Mouse (Mus musculus): ENCODE results near the gene Polr2e.

Gene Polr2e

DNA sequence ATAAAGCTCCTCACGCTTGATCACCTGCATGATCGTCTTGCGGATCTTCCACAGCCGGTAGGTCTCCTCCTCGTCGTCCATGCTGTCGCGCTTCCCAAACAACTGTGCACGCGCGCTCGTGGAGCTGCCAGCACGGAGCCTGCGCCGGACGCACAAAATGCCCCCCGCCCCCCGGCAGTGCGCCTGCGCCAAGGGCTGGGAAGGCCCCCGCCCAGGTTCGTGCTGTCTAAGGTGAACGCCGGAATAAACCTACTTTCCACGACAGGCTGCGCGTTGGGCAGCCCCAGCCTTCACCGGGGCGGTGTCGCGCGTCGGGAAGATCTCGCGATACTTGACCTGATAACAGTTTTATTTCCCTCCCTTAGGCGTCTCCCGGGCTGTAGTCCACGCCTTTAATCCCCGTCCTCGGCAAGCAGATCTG, at the start of gene Polr2e:
Gene Polr2e, minus strand, starts transcription at position 237 of the 421 bp plus-strand sequence.
- DNase-seq (ENCODE audit: low spot score): peak; percentile 98

DNA sequence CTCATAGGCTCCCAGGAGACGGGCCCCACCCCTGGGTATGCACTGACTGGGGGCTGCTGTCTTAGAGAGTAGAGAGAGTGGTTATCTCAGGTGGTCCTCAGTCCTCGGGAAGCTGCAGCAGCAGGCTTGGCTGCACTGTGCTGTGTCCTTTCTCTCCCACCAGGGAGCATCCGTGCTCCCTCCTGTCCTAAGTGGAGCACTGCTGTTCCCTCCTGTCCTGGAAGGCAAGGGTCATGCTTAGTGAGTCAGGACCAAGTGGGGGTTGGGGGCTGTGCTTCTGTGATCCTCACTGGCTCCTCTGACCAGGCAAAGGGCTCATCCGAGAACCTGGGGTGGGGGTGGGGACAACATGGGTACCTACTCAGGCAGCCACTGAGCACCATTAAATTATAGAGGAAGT, 49.6 kb upstream of the Polr2e start:
- DNase-seq (ENCODE audit: low spot score): peak; percentile 15

DNA sequence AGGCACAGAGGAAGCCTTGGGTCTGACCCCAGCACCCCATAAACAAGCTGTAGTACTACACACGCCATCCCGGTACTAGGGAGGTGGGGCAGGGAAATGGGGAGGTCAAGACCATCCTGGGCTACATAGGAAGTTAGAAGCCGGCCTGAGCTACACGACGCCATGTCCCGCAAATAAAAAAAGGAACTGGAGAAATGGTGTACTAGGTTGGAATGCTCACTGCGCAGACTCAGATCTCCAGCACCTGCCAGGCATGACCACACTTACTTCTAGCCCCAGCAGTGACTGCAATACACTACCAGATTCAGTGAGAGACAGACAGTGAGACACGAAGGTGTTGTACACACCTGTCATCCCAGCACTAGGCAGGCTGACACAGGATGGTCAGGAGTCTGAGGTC, 47.9 kb upstream of the Polr2e start:
- DNase-seq (ENCODE audit: low spot score): no peak

GRCm38 (mm10) chr10:80086847-80087246, 47.3 kb upstream of the Polr2e start:
- no peak for DNase-seq (ENCODE audit: low spot score)

GRCm38 (mm10) chr10:80084817-80085487, 45.4 kb upstream of the Polr2e start:
- DNase-seq (ENCODE audit: low spot score): no peak

DNA sequence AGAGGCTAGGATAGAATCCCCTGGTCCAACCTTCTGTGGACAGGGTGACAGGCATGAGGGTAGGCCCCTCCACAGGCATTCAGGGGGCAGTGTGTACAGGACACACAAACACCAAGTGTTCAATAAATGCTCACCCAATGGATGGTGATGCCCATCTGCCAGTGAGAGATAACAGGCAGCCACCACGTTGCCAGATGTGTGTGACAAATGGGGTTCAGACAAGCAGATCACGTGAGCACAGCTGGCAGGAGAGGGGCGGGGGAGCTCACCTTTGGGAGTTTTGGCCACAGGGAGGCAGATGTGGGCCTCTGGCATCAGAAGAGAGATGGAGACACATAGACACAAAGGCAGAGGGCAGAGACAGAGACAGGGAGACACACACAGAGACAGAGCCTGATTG, 41.5 kb upstream of the Polr2e start:
- DNase-seq (ENCODE audit: low spot score): no peak

DNA sequence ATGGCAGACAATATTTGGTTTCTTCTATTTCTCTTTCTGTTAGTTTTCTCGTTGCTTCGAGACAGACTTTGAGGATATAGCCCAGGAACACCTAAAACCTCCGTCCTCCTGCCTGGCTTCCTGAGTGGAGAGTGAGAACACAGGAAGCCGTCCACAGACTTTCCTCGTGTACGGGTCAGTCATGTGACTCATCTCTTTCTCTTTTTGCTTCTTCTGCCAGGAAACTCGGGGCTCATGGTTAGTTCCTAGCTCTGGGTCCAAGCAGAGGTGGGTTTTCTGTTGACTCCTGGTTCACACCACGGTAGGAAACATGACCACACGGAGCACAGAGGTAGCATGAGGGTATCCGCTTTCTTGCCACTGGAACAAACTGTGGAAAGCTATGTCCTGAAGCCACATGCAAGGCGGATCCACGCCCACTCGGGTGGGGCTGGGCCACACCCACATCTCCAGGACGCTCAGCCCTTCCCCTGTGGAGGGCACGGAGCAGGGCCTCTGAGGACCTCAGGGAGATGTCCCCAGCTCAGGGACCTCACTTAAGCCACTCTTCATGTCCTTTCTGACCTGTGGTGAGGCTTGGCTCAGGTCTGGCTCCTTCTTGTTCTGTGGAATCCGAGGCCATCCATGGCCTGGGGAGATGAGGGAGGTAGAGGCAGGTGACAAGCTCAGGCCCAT, 40.9 kb upstream of the Polr2e start:
- no peak for DNase-seq (ENCODE audit: low spot score)

DNA sequence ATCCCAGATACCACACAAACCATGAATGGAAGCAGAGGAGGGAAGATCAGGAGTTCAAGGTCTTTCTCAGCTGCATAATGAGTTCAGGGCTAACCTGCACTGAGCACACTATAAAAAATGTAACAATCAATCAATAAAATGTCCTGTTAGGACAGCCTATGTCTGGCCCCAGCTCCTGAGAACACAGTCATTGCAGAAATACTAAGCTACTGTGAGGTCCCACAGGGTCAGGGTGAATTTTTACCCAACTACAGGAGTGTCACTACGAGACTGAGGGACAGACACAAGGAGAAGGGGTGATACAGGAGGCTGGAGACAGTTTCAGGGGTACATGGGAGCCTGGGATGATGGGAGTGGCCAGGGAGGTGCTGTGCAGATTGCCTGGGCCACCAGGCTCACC, 38.8 kb upstream of the Polr2e start:
- DNase-seq (ENCODE audit: low spot score): no peak

DNA sequence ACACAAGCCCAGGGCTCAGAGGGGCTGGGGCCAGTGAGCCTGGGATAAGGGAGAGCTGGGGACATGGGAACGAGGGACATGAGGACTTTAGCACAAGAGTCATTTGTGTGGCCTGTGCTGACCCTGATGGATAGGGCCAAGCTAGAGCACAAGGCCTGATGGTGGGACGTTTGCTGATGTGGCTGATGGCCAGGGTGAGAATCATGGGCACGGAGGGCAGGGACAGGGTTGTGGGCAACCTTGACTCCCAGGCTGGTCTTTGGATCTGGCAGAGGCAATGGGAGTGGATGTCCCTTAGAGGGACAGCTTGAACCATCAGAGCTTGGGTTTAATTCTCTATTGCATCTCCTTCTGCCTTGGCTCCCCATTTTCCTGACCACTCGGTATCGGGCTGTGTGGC, 37.7 kb upstream of the Polr2e start:
- DNase-seq (ENCODE audit: low spot score): no peak

GRCm38 (mm10) chr10:80076386-80076785, 36.8 kb upstream of the Polr2e start:
- no peak for DNase-seq (ENCODE audit: low spot score)

DNA sequence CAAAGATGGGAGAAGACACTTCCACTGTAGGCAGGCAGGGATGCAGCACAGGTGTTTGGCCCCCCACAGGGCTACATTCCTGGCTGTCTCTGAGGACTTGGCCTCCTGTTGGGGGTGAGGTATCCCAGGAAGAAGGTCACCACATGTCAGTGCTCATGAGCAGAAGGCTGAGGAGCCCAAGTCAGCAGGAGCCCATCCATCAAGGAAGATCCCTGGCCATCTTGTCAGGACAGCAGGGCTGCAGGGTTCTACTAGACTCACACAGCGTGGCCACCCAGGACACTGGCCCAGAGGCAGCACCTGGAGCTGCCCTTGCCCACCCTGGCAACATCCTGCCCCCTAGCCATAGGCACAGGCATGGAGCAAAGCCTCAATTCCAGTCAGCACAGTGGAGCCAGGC, 36.3 kb upstream of the Polr2e start:
- no peak for DNase-seq (ENCODE audit: low spot score)

DNA sequence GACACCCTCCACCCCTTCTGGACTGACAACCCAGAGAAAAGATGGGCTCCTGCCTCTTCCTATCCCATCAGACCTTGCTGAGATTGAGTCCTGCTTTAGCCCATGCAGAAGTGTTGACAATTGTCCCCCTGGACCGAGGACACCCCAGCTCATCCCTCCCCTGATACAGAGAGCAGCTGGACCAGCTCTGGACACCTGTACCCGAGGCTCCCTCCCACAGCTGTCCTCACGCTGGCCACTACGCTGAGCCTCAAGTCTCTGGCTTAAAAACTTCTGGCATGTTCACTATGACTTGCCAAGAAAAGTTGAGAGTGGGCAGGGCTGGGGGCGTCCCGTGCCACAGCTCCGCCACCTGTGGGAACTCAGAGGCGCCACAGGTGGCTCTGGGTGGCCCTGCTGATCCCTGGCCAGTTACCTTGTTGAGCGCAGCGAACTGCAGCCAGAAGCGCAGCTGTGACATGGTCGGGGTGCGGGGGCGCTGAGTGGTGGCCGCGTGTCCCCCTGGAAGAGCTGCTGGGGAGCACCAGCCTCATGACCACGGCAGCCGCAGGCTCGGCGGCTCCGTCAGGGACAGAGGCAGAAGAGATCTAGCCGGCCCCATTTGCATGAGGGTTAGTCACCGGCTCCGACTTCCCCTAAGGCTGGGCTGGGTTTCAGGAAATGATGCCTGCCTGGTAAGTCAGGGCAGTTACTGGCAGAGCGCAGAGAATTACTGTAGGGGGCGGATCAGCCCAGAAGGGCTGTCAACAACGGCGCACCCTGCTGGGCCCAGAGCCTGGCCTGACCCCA, 35.4 kb upstream of the Polr2e start:
- DNase-seq (ENCODE audit: low spot score): peak; percentile 38

DNA sequence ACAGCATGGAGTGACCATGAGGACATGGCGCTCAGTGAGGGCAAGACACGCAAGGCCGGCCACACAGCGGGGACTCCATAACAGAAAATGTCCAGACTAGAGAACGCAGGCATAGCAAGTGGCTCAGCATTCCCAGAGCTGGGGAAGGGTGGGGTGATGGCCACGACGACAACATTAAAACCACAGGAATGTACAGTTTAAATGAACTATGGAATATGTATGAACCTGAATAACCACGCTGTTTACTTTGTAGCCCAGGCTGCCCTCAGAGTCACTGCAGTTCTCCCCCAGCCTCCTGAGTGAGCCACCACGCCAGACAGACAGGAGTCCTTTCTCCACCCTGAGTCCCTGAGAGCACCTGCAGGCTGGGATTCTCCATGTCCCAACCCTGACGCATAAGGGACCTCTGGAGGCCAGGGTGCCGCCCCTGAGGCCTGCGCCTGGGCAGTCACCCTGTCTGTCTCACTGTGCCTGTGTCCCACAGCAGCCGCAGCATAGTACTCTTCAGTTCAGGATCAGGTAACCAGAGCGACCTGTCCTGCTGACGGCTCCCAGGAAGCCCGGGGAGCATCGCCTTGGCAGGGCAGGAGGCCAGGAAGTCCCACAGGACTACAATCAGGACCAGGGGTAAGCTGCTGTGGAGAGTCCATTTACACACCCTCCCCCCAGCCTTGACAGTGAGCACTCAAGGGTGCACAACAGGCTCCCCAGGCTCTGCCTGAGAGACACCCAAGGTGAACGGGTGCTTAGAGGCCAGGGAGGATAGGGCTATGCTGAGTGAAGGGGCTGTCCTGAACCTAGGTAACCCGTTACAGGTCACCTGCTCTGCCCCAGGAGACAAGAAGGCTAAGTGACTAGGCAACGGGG, 33.3 kb upstream of the Polr2e start:
- no peak for DNase-seq (ENCODE audit: low spot score)

GRCm38 (mm10) chr10:80071516-80071900, 31.9 kb upstream of the Polr2e start:
- DNase-seq (ENCODE audit: low spot score): no peak

DNA sequence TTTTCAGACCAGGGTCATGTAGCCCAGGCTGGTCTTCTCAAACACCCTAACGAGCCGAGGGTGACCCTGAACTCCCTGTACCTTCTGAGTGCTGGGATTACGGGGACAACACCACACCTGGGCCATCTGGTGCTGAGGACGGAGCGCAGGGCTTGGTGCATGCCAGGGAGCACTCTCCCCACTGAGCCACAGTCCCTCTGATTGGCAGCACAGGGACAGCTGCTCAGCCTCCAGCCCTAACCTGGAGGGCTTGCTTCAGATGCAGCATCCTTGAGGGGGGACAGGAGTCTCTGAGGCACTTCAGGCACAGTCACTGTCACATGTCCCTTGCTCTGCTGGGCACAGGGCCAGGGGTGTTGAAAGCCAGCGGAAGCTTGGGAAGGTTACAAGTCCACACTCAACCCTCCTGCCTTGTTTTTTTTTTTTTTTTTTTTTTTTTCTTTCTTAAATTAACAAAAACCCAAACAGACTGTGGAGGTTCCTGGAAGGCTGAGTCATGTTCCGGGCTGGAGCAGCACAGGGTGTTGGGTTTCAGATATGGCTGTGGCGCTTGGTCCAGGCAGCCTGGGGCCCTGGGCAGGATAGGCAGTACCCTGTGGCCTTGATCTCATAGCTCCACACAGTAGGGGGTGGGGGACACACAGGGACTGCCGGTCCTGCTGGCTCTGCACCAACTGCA, 31.4 kb upstream of the Polr2e start:
- DNase-seq (ENCODE audit: low spot score): peak; percentile 27

DNA sequence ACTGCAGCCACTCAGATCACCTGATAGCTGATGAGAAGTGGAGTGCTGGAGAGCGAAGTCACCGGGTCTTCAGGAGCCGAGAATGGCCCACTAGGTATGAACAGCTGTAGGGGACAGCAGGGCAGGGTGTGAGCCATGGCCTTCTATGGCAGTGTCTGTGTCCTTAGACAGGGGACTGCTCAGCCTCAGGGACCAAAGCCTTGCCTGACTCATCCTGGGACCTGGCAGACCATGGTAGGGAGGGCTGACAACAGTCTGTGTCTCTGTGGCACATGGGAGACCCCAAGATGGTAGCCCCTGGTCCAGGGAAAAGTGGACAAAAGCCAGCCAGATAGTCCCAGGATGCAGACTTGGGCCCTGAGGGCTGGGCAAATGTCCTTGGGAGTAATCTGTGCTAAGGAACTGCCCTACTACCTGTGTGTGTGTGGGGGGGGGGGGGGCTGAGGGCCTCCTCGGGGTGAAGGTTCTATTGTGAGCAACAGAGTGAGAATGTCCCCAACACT, 30.4 kb upstream of the Polr2e start:
- DNase-seq (ENCODE audit: low spot score): no peak

DNA sequence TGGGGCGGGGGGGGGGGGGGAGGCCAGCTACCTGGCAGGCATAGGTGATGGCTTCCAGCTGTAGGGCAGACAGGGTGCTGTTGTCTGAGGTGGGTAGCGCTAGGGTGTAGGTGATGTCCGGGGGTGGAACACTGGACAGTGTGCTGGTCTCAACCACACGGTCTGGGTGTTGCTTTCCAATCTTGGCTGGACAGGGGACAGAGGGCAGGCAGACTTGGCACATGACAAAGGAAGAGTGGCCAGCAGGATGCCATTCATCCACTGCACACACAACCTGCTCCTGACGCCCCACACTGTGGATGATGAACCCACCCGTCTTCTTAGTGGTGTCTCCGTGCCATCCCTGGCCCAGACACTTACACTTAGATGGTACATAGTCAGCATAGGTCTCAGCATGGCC, 29.7 kb upstream of the Polr2e start:
- no peak for DNase-seq (ENCODE audit: low spot score)

DNA sequence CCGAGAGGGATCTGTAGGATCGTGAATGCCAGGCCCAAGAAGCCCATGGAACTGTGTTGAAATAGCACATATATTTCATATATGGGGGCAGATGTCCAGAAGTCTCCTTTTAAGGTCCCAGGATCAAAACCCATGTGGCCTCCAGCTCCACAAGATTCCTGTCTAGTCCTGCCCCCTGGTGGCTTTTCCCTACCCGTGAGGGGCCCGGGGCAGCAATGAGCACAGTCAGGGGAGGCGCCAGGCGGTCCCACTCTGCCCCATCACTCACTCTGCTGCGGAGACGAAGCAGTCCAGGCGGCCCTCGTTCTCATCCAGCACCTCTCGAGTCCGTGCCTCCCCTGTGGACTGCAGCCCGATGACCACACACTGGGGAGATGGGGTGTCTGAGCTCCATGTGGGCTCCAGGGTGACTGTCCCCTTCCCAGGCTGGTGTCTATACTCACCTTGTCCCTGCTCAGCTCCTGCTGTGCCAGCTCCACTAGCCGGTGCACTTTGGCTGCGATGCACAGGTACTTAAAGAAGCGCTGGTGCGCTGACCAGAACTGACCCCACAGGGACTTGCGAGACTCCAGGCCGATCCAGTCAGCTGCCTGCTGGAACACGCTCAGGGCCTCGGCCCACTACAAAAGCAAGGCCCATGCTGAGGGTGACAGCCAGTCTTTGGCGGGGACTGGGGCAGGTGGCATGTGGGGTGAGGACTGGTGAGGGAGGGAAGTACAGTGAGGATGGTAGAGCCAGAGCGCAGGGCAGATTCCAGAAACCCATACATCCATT, 24.5 kb upstream of the Polr2e start:
- no peak for DNase-seq (ENCODE audit: low spot score)

- DNase-seq (ENCODE audit: low spot score): no peak
Measured at GRCm38 (mm10) chr10:80063104-80063503, 23.5 kb upstream of the Polr2e start.

DNA sequence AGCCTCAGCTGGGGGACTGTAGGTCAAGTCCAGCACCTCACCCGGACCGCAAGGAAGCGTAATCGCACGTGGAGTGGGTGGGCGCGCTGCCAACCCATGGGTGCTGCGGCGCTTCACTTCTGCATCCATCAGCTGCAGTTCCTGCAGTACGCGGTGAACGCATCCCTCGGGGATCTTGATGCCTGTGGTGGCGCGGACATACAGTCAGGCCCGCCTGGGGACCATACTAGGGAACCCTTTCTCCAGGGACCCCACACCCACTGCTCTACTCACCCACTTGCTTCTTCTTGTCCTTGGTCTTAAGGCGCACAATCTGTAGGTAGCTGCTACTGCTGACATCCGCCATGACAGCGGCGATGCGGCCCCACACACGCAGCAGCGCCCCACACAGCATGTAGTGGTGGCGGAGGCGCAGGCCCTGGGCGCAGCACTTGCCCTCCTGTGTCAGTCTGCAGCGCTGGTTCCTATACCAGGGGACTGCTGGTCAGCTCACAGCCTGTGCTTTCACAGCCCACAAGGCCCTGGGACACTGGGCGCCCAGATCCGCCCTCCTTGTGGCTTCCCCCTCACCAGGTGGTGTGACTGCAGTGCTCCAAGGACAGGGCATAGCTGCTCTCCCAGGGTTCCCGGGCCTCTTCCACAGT, 18.2 kb upstream of the Polr2e start:
- no peak for DNase-seq (ENCODE audit: low spot score)

All from embryo, embryonic 10.5 days (tissue).